Mouse (Mus musculus): Measurements from ENCODE around the gene Btk. TPM values are rescaled to one million over a fixed set of nuclear protein-coding genes. Genes with fewer than 3 reads are reported as not detected.

Btk gene
- polyA plus RNA-seq, 2 experiments, result 1.8 to 2.3 TPM

DNA sequence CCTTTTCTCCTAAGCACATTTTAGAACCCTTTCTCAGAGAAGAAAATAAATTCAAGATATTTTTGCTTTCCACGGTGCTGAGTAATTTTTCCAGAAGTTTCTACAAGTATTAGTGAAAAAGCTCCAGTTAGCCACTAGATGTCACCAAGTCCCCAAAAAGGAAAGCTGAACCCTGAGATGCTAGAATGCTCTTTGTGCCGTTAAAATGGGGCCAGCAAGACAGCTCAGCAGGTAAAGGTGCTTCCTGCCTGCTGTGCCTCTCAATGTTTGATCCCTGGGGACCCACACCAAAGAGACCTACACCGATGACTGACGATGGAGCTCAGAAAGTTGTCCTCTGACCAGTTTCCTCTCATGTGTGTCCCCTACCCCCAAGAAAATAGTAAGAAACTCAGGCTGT, 26.1 kb upstream of the Btk start:
- no peak overlapping the region for H3K4me3 ChIP-seq (replicated peaks; ENCODE audit: low read length)
- ATAC-seq (ENCODE audit: low FRiP score, low read depth) (no peak), DNase-seq (ENCODE audit: low spot score) (peak; percentile 67)
- H3K27me3 ChIP-seq (ENCODE audit: control insufficient read depth, insufficient read depth, low read length), result no peaks in the 10 kb centered on the region
- H3K4me2 ChIP-seq (replicated peaks; ENCODE audit: low read depth, low read length, severe bottlenecking), result no peak overlapping the region
- TF ChIP-seq POLR2A (IDR thresholded peaks at IDR 0.05; ENCODE audit: borderline replicate concordance, extremely low read depth, insufficient read depth, insufficient read length), result no peak
- no peak overlapping the region for H3K27ac ChIP-seq (replicated peaks; ENCODE audit: low read depth, low read length)
- no peaks in the 10 kb centered on the region for H3K36me3 ChIP-seq (ENCODE audit: control insufficient read depth, insufficient read depth, low read length)
- no peaks in the 10 kb centered on the region for H3K9me3 ChIP-seq (ENCODE audit: control insufficient read depth, low read length)
- H3K4me1 ChIP-seq (ENCODE audit: control insufficient read depth, insufficient read depth, low read length), result no peaks in the 10 kb centered on the region
- WGBS, result 32% methylated on average over 4 of the region's 4 CpGs
- H3K9ac ChIP-seq (ENCODE audit: low read depth, low read length, severe bottlenecking), result no peak overlapping the region

DNA sequence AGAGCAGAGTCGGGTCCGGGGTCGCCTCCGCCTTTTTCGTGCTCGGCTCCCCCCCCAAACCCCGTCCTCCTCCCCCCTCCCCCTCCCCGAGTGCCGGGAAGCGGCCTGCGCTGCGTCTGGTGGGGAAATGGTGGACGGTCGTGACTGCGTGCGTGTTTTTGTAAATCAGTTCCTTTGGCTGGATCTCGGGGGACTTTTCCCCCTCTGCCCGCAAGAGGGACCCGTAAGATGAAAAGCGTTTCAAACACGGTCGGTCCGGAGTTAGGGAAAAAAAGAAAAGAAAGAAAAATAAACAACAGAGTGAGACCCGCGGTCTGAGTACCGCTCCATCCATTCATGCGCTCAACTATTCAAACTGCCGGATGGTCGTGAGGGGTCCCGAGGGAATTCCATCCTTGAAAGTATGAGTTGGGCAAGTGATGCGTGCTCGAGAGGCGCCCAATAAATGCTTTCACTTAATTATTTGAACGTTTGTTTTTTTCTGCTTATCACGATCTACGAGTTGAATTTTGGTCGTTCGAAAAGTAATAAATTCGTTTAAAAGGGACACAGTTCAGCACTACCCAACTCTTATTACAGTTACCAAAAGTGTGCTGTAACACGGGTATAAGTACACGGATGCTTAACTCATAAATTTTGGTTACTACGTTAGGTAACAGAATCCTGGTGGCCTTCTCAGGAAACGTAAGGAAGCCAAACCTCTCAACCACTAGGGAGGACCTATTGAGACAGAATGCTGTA, 18.2 kb upstream of the Btk start:
- peak; percentile 11 for DNase-seq (ENCODE audit: low spot score)
- H3K27ac ChIP-seq (replicated peaks; ENCODE audit: low read depth, low read length), result peak overlapping the region; percentile 91
- TF ChIP-seq POLR2A (IDR thresholded peaks at IDR 0.05; ENCODE audit: borderline replicate concordance, extremely low read depth, insufficient read depth, insufficient read length), result no peak
- H3K36me3 ChIP-seq (ENCODE audit: control insufficient read depth, insufficient read depth, low read length), result no peaks in the 10 kb centered on the region
- peak overlapping the region; percentile 49 for H3K4me2 ChIP-seq (replicated peaks; ENCODE audit: low read depth, low read length, severe bottlenecking)
- H3K4me3 ChIP-seq (replicated peaks; ENCODE audit: low read length), result peak overlapping the region; percentile 49
- peak; percentile 86 for ATAC-seq (ENCODE audit: low FRiP score, low read depth)
- peak overlapping the region; percentile 61 for H3K9ac ChIP-seq (ENCODE audit: low read depth, low read length, severe bottlenecking)
- WGBS, result 21% methylated on average over 37 of the region's 43 CpGs
- H3K27me3 ChIP-seq (ENCODE audit: control insufficient read depth, insufficient read depth, low read length), result no peaks in the 10 kb centered on the region
- no peaks in the 10 kb centered on the region for H3K9me3 ChIP-seq (ENCODE audit: control insufficient read depth, low read length)
- H3K4me1 ChIP-seq (ENCODE audit: control insufficient read depth, insufficient read depth, low read length), result no peaks in the 10 kb centered on the region

DNA sequence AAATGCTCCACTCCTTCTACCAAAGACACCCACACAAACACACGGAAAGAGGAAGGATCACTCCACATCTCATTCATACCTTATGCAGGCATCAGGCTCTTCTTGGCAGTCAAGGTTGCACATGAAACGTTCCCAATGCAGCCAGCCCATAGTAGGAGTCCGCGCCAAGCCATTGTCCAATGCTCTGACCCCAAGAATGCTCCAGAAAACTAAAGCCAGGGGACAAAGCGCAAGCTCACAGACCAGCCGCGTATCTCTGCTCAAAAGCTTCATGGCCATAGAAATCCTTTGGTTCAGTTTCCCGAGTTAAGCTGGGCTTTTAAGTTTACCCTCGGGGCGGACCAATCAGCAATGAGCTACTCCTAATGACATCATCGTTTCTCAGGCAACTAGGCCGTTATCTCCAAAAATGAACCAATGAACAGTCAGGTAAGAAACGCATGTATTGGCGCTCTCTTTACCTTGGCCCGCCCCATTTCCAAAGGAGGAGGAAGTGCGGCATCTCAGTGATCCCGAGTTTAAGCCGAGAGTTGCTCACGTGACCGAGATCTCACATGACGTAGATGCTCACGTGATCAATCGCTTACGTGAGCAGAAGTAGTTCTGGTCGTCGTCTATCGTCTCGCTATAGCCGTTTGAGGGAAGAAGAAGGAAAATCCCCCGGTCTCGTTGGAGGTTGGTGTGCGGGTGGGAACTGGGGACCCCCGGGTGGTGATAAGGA, 17.4 kb upstream of the Btk start, which contains the start of the genes Gla and Hnrnph2:
Gene Gla (minus strand): TSS at position 467 of the 721 bp plus-strand sequence.
Gene Hnrnph2 (plus strand): TSS at position 521 of the 721 bp plus-strand sequence.
- H3K4me3 ChIP-seq (replicated peaks; ENCODE audit: low read length), result peak within 1 kb of the TSS; percentile 49
- ATAC-seq (ENCODE audit: low FRiP score, low read depth) (peak; percentile 98), DNase-seq (ENCODE audit: low spot score) (peak; percentile 95)
- WGBS, result 18% methylated on average over 32 of the region's 33 CpGs
- H3K9me3 ChIP-seq (ENCODE audit: control insufficient read depth, low read length), result no peaks in the 10 kb centered on the region
- no peaks in the 10 kb centered on the region for H3K36me3 ChIP-seq (ENCODE audit: control insufficient read depth, insufficient read depth, low read length)
- H3K9ac ChIP-seq (ENCODE audit: low read depth, low read length, severe bottlenecking), result peak within 1 kb of the TSS; percentile 61
- no peaks in the 10 kb centered on the region for H3K4me1 ChIP-seq (ENCODE audit: control insufficient read depth, insufficient read depth, low read length)
- peak within 1 kb of the TSS; percentile 53 for H3K4me2 ChIP-seq (replicated peaks; ENCODE audit: low read depth, low read length, severe bottlenecking)
- no peak for TF ChIP-seq POLR2A (IDR thresholded peaks at IDR 0.05; ENCODE audit: borderline replicate concordance, extremely low read depth, insufficient read depth, insufficient read length)
- H3K27me3 ChIP-seq (ENCODE audit: control insufficient read depth, insufficient read depth, low read length), result no peaks in the 10 kb centered on the region
- H3K27ac ChIP-seq (replicated peaks; ENCODE audit: low read depth, low read length), result peak within 1 kb of the TSS; percentile 91

DNA sequence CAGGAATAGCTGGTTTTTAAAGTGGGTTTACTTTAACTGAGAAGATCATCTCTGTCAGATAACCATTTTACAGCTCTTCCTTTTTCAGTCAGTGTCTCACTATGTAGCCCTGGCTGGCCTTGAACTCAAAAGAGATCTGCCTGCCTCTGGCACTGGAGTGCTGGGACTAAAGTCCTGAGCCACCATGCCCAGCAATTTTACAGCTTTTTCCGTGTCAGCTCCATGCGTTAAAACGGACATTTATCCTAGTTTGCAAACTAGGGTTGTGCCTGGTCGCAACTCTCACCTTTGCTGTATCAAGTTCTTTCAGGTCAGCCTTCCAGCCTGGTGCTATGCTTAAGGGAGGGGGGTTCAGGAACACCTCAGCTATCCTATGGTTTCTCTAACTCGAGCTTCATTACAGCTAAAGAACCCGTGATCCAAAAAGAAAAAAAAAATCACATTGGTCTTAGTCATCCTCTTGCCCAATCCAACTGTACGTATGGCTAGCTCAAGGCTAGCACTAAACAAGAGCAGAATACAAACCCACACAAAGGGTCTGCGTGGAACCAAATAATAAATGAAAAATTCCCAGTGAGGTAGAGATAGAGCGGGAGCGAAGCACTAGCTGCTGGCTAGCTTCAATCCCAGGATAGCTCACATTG, 16.7 kb upstream of the Btk start:
- Histone ChIP-seq H3K9ac (ENCODE audit: low read depth, low read length, severe bottlenecking) (peak overlapping the region; percentile 55), H3K27ac (replicated peaks; ENCODE audit: low read depth, low read length) (no peak overlapping the region), H3K36me3 (ENCODE audit: control insufficient read depth, insufficient read depth, low read length) (no peaks in the 10 kb centered on the region), H3K9me3 (ENCODE audit: control insufficient read depth, low read length) (no peaks in the 10 kb centered on the region), H3K4me1 (ENCODE audit: control insufficient read depth, insufficient read depth, low read length) (no peaks in the 10 kb centered on the region), H3K27me3 (ENCODE audit: control insufficient read depth, insufficient read depth, low read length) (no peaks in the 10 kb centered on the region), H3K4me3 (replicated peaks; ENCODE audit: low read length) (peak overlapping the region; percentile 47), H3K4me2 (replicated peaks; ENCODE audit: low read depth, low read length, severe bottlenecking) (peak overlapping the region; percentile 53)
- WGBS, result 24% methylated on average over 10 of the region's 10 CpGs
- no peak for DNase-seq (ENCODE audit: low spot score)
- ATAC-seq (ENCODE audit: low FRiP score, low read depth), result no peak
- TF ChIP-seq POLR2A (IDR thresholded peaks at IDR 0.05; ENCODE audit: borderline replicate concordance, extremely low read depth, insufficient read depth, insufficient read length), result no peak

DNA sequence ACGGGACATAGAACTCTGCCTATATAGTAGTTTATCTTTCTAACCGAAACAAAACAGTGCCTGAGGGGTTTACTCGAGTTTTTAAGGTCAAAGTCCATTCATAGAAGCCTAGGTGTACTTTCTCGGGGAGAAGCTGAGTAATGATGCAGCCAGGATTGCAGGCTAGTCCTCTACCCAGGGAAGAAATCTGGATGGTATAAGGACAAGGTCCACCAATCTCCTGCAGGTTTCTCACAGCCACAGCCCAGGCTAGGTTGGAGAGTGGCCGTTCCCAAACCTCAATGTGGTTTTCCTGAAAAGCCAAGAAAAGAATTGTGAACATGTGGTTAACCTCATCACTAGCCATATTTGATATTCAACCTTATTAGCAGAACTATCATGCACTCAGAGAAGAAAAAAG, 6.5 kb upstream of the Btk start:
- WGBS, result 51% methylated on average over 5 of the region's 5 CpGs
- no peak overlapping the region for H3K4me2 ChIP-seq (replicated peaks; ENCODE audit: low read depth, low read length, severe bottlenecking)
- no peaks in the 10 kb centered on the region for H3K4me1 ChIP-seq (ENCODE audit: control insufficient read depth, insufficient read depth, low read length)
- TF ChIP-seq POLR2A (IDR thresholded peaks at IDR 0.05; ENCODE audit: borderline replicate concordance, extremely low read depth, insufficient read depth, insufficient read length), result no peak
- H3K4me3 ChIP-seq (replicated peaks; ENCODE audit: low read length), result no peak overlapping the region
- H3K36me3 ChIP-seq (ENCODE audit: control insufficient read depth, insufficient read depth, low read length), result peaks cover 12% of the 10 kb centered on the region
- H3K9me3 ChIP-seq (ENCODE audit: control insufficient read depth, low read length), result no peaks in the 10 kb centered on the region
- H3K27me3 ChIP-seq (ENCODE audit: control insufficient read depth, insufficient read depth, low read length), result no peaks in the 10 kb centered on the region
- no peak for ATAC-seq (ENCODE audit: low FRiP score, low read depth)
- no peak overlapping the region for H3K9ac ChIP-seq (ENCODE audit: low read depth, low read length, severe bottlenecking)
- no peak overlapping the region for H3K27ac ChIP-seq (replicated peaks; ENCODE audit: low read depth, low read length)
- no peak for DNase-seq (ENCODE audit: low spot score)

Data from limb, embryonic 14.5 days (tissue).